Mouse (Mus musculus) stomach, embryonic 14.5 days (tissue): Measurements from ENCODE around the gene Cfap97. TPM values are rescaled to one million over a fixed set of nuclear protein-coding genes. Genes with fewer than 3 reads are reported as not detected.

Experiments used
- ATAC-seq: fragments of 200-750 bp; cut with Nextera tagmentation; 2 replicates; pipeline ENCODE4 v1.8.0; 2017; ENCODE audit warnings: low read depth, moderate TSS enrichment; ENCODE audit not compliant: insufficient number of reproducible peaks, insufficient read depth, low FRiP score
- H3K27ac ChIP-seq: fragments of 300-500 bp; sonication (generic); 2 replicates; pipeline ENCODE4 v1.5.1; 2014; ENCODE audit warnings: mild to moderate bottlenecking, low read length, moderate library complexity, mixed read lengths
- H3K27me3 ChIP-seq: fragments of 300-500 bp; sonication (generic); 2 replicates; pipeline ENCODE4 v1.6.1; 2014; ENCODE audit warnings: low read length, control low read depth, mixed read lengths; ENCODE audit not compliant: control insufficient read depth, insufficient read depth
- H3K36me3 ChIP-seq: fragments of 300-500 bp; sonication (generic); 2 replicates; pipeline ENCODE4 v1.6.1; 2014; ENCODE audit warnings: mild to moderate bottlenecking, control low read depth, low read length, moderate library complexity, mixed read lengths; ENCODE audit not compliant: control insufficient read depth, insufficient read depth
- H3K4me1 ChIP-seq: fragments of 300-500 bp; sonication (generic); 2 replicates; pipeline ENCODE4 v1.6.1; 2014; ENCODE audit warnings: low read length, control low read depth, mixed read lengths; ENCODE audit not compliant: control insufficient read depth, insufficient read depth
- H3K4me2 ChIP-seq: fragments of 300-500 bp; sonication (generic); replicated peaks from 2 replicates; pipeline ENCODE4 v1.6.1; 2014; ENCODE audit warnings: low read depth, low read length, control low read depth
- H3K4me3 ChIP-seq: fragments of 300-500 bp; sonication (generic); 2 replicates; pipeline ENCODE4 v1.5.1; 2014; ENCODE audit warnings: low read depth, low read length, control low read depth
- H3K9ac ChIP-seq: fragments of 300-500 bp; sonication (generic); replicated peaks from 2 replicates; pipeline ENCODE4 v1.6.1; 2014; ENCODE audit warnings: low read depth, mild to moderate bottlenecking, control low read depth, low read length, moderate library complexity, mixed read lengths
- H3K9me3 ChIP-seq: fragments of 300-500 bp; sonication (generic); 2 replicates; pipeline ENCODE4 v1.6.1; 2016; ENCODE audit warnings: low read depth, low read length, control low read depth; ENCODE audit not compliant: control insufficient read depth
- WGBS: fragments of 180-500 bp; shearing (Covaris S2); extraction: QIAGEN DNeasy Blood & Tissue Kit; methylation state at CpG from one replicate; pipeline ENCODE4 v1.1.7; 2014; 5-methylcytosine and 5-hydroxymethylcytosine counted together
- polyA plus RNA-seq: library from polyadenylated mRNA; unstranded; fragments of >200 nt; fragmentation: Nextera tagmentation; extraction: Ambion mirVana; gene quantifications from 2 replicates; pipeline ENCODE4 v1.2.1, GENCODE M21; 2014

Cfap97 gene
- polyA plus RNA-seq, 1 experiment from 2014 or later, result 25.2 TPM

DNA sequence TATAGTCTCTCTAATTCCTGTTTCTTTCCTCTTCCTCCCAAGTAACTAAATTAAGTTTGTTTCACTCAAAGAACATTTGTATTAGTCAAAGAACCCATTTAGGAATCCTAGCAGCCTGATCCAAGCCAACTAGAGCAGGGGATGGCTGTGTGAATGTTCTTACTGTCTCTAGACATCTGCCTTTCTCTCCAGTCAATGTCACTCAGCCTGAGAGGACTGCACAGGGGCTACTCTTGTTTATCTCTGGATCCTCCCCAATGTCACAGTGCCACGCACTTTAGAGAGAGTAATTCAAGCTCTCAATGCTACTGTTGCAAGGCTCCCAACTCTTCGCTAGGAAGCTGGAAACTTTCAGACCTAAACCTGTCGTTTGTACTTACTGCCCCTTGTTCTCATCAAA lies 5.4 kb upstream of the Cfap97 start:
- Histone ChIP-seq H3K27ac (no peak overlapping the region), H3K4me1 (0 out of 2 replicates have a peak, but pooled peaks cover 5% of the 10 kb centered on the region), H3K4me3 (no peak overlapping the region), H3K27me3 (no peaks in the 10 kb centered on the region), H3K9me3 (no peaks in the 10 kb centered on the region), H3K9ac (no peak overlapping the region), H3K4me2 (no peak overlapping the region), H3K36me3 (no peaks in the 10 kb centered on the region)
- 39% methylated on average over 3 of the region's 3 CpGs for WGBS
- no peak for ATAC-seq

DNA sequence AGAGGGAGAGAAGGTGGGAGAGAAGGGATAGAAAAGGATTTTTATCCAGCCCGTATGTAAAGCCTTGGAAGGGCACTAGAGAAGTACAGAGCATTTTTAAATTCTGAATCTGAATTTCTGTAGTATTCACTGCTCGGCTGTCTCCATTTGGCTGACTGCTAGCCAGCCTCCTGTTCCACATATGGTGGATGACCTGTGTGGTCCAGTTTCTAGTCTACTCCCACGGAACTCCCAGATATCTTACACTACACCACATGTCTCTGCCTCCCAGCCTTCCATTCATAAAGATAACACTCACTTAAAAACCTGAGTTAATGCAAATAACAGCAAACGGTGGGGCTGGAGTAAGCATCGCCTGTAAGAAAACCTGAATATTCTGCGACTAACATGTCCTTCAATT lies 2.3 kb upstream of the Cfap97 start:
- H3K9me3 ChIP-seq, result no peaks in the 10 kb centered on the region
- 76% methylated on average over 6 of the region's 6 CpGs for WGBS
- no peak overlapping the region for H3K27ac ChIP-seq
- H3K36me3 ChIP-seq, result no peaks in the 10 kb centered on the region
- H3K27me3 ChIP-seq, result peaks cover 3% of the 10 kb centered on the region; the same call in 1 of the 2 replicates
- H3K4me1 ChIP-seq, result 0 out of 2 replicates have a peak, but pooled peaks cover 7% of the 10 kb centered on the region
- H3K9ac ChIP-seq, result no peak overlapping the region
- H3K4me3 ChIP-seq, result no peak overlapping the region
- ATAC-seq, result no peak
- no peak overlapping the region for H3K4me2 ChIP-seq

DNA sequence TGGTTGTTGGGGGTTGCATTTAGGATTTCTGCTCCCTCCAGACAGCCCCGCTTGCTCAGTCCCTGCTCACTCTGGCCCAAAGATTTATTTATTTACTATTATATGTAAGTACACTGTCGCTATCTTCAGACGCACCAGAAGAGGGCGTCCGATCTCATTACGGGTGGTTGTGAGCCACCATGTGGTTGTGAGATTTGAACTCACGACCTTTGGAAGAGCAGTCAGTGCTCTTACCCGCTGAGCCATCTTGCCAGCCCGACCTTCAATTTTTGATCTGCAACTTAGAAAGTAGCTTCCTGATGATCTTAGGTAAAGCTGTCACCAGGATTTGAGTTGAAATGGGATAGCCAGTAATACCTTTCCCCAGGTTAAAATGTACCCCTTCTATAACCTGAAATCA lies 1.8 kb upstream of the Cfap97 start:
- H3K4me2 ChIP-seq, result no peak overlapping the region
- no peak overlapping the region for H3K9ac ChIP-seq
- ATAC-seq, result no peak
- no peak overlapping the region for H3K4me3 ChIP-seq
- no peaks in the 10 kb centered on the region for H3K36me3 ChIP-seq
- no peak overlapping the region for H3K27ac ChIP-seq
- no peaks in the 10 kb centered on the region for H3K9me3 ChIP-seq
- WGBS, result 77% methylated on average over 9 of the region's 9 CpGs
- H3K27me3 ChIP-seq, result peaks cover 3% of the 10 kb centered on the region; the same call in 1 of the 2 replicates
- H3K4me1 ChIP-seq, result 0 out of 2 replicates have a peak, but pooled peaks cover 4% of the 10 kb centered on the region

DNA sequence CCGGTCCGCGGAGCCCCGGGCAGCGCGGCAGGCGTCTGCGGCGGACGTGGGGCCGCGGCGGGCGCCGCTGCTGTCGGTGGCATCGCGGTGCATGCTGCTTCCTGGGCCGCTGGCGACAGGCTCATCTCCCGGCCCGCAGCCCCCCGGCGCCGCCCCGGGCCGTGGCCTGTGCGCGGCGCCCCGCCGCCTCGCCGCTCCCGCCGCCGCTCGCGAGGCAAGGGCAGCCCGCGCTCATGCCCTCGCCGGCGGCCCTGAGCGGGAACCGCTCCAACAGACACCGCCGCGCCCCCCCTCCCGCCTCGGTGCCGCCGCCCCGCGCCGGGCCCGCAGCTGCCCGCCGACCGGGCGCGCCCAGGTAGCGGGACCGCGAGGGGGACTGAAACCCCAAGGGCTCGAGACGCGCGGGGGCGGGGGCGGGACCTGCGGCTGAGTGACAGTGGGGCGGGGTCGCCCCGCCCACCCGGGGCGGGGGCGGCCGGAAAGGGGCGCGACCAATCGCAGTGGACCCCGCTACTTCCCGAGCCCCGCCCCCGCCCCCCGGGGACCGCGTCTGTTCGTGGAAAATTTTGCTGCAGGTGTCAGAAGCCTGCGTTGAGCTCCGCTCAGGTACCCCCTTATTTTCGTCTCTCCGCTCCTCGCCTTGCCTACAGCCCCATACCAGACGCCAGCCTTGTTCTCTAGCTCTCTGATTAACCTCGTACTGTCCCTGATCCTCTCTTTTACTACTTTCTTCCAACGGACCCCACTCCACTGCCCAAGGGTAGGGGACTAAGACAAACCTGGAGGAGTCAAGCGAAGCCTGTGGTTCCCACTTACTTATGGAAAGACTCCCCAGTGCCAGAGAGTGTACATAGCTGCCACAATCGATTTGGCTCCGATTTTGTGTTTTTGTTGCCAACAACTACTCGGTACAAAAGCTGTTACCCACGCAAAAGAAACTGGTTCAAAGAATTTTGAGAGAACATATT lies 777 bp downstream of the Cfap97 start, which contains the start of gene Snx25:
TSS of gene Snx25 (minus strand) at position 96 of the 968 bp plus-strand sequence.
- Histone ChIP-seq H3K4me1 (0 out of 2 replicates have a peak, but pooled peaks cover 4% of the 10 kb centered on the region), H3K27me3 (peaks cover 3% of the 10 kb centered on the region; the same call in 1 of the 2 replicates), H3K36me3 (no peaks in the 10 kb centered on the region), H3K9ac (peak within 1 kb of the TSS; percentile 69), H3K4me3 (peak within 1 kb of the TSS; percentile 76), H3K27ac (no peak within 1 kb of the TSS), H3K9me3 (no peaks in the 10 kb centered on the region), H3K4me2 (peak within 1 kb of the TSS; percentile 94)
- 4% methylated on average over 47 of the region's 103 CpGs for WGBS
- ATAC-seq, result peak; percentile 85

DNA sequence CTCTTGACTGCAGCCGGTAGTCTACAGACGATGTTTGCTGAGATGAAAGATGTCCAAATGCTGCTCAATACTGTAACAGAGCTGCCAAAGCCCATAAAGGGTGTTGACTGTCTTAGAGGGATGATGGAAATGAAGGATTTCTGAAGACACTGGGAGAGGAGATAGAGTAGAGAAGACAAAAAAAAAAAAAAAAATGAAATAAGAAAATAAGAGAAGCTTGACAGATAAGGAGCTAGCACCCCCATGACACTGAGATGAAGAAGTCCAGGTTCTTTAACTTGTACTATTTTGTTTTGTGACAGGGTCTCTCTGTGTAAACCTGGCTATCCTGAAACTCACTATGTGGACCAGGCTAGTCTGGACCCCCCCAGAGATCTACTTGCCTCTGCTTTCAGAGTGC lies 1.5 kb downstream of the Cfap97 start:
- ATAC-seq, result no peak
- H3K27me3 ChIP-seq, result peaks cover 3% of the 10 kb centered on the region; the same call in 1 of the 2 replicates
- 0 out of 2 replicates have a peak, but pooled peaks cover 4% of the 10 kb centered on the region for H3K4me1 ChIP-seq
- 21% methylated on average over 2 of the region's 2 CpGs for WGBS
- peak overlapping the region; percentile 94 for H3K4me2 ChIP-seq
- no peak overlapping the region for H3K27ac ChIP-seq
- H3K36me3 ChIP-seq, result no peaks in the 10 kb centered on the region
- H3K4me3 ChIP-seq, result no peak overlapping the region; the same call in 1 of the 2 replicates
- H3K9ac ChIP-seq, result no peak overlapping the region
- H3K9me3 ChIP-seq, result no peaks in the 10 kb centered on the region

DNA sequence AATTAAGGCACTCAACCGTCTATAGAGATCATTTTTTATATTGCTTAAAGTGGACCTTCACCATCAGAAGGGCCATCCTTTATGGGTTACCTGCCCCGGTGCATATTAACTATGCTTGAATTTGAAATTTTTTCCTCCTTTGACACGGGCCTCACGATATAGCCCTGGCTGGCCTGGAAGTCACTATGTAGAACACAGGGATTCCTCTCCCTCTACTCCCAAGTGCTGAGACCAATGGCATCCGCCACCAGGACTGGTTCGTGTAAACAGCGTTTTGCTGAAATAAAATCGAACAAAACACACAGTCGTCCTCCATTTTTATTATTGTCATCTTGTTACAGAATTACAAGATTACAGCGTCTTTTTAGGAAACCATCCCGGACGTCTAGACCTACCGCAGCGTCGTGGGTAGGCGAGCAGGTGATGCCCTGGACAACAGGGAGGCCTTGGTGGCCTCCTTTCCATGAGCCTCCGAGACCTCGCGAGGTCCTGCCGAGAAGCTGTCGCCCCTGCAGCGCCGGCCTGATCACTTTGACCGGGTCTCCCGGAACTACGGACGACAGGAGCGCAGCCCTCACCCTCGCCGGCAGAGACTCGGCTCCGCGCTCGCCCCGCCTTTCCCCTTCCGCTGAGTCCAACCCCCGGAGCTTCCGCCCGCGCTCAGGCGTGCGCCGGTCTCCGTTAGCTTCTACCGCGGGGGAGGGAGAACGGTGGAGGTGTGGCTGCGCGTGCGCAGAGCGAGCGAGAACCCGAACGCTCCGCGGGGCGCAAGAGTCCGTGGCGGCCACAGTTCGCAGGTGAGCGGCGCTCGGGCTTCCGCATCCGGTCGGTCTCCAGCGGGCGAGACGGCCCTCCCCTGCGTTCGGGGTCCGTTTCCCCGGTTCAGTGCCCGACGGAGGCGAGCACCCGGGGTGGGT lies 11.6 kb downstream of the Cfap97 start:
- Histone ChIP-seq H3K27me3 (no peaks in the 10 kb centered on the region), H3K4me2 (peak overlapping the region; percentile 85), H3K27ac (peak overlapping the region; percentile 45), H3K9ac (peak overlapping the region; percentile 89), H3K4me3 (peak overlapping the region; percentile 50), H3K9me3 (no peaks in the 10 kb centered on the region), H3K36me3 (no peaks in the 10 kb centered on the region), H3K4me1 (0 out of 2 replicates have a peak, but pooled peaks cover 6% of the 10 kb centered on the region)
- peak; percentile 99 for ATAC-seq
- 2% methylated on average over 77 of the region's 77 CpGs for WGBS

DNA sequence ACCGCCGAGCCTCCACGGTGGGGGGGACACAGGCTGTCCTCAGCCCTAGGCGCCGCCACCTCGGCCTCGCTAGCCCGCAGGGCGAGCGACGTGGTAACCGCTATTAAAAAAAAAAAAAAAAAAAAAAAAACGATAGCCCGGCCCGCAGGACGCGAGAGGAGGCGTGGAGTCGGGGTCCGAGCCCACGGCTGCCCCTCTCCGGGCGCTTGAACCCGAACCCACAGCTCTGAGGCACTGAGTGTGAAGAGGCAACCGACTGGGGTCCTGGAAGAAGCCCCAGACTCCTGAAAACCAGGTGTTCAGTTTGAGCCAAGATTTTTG lies 12.3 kb downstream of the Cfap97 start:
- Histone ChIP-seq H3K9ac (peak overlapping the region; percentile 89), H3K9me3 (no peaks in the 10 kb centered on the region), H3K4me1 (0 out of 2 replicates have a peak, but pooled peaks cover 6% of the 10 kb centered on the region), H3K4me2 (peak overlapping the region; percentile 85), H3K27me3 (no peaks in the 10 kb centered on the region), H3K4me3 (peak overlapping the region; percentile 50), H3K36me3 (no peaks in the 10 kb centered on the region), H3K27ac (peak overlapping the region; percentile 45)
- ATAC-seq, result no peak
- under 1% methylated on average over 25 of the region's 25 CpGs for WGBS

DNA sequence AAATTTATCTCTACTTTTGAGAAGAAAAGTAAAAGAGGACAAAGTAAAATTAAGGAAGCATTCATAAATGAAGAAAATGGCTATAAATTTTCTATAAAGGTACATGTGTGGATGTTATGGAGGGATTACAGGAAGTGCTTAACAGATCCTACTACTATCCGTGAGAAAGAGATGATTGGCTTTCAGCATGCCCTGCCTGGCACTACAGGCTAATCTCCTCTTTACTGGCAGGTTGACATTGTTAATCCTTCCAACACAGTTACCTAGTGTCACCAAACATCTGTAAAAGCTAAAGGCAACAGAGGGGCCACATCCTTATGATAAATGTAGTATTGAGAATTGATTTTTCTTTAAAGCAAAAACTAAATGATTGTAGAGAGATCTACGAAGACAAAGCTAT lies 22.1 kb downstream of the Cfap97 start:
- Histone ChIP-seq H3K4me3 (no peak overlapping the region), H3K4me1 (no peaks in the 10 kb centered on the region), H3K36me3 (peaks cover 10% of the 10 kb centered on the region), H3K4me2 (no peak overlapping the region), H3K9ac (no peak overlapping the region), H3K27me3 (no peaks in the 10 kb centered on the region), H3K9me3 (no peaks in the 10 kb centered on the region), H3K27ac (no peak overlapping the region)
- no peak for ATAC-seq
- 70% methylated on average over 2 of the region's 2 CpGs for WGBS
